Mouse (Mus musculus): ENCODE data around the gene Zfp398. TPM values are rescaled to one million over a fixed set of nuclear protein-coding genes. Genes with fewer than 3 reads are reported as not detected.

Gene Zfp398
- polyA plus RNA-seq (2012; rRNA removed) = 1.6 and 1.7 TPM in 2 replicates

GRCm38 (mm10) chr6:47835482-47835983, at the start of gene Zfp398:
TSS of gene Zfp398 (plus strand) at chr6:47835661.

GRCm38 (mm10) chr6:47813257-47813878, 22.1 kb upstream of the Zfp398 start, which contains the start of gene Pdia4:
TSS of gene Pdia4 (minus strand) at chr6:47813430.

GRCm38 (mm10) chr6:47830104-47831078, 5.1 kb upstream of the Zfp398 start, which contains the start of gene Zfp786:
TSS of gene Zfp786 (minus strand) at chr6:47830867.

GRCm38 (mm10) chr6:47877058-47877457, 41.6 kb downstream of the Zfp398 start, which contains the start of gene Zfp282:
TSS of gene Zfp282 (plus strand) at chr6:47877204.

GRCm38 (mm10) chr6:47920447-47921340, 85.2 kb downstream of the Zfp398 start, which contains the start of gene Zfp212:
TSS of gene Zfp212 (plus strand) at chr6:47920476.

Other genes with a start within 250 kb of the Zfp398 start
- 40.7 and 41.6 TPM in 2 replicates for gene Ezh2, start 240.3 kb upstream of the Zfp398 start, polyA plus RNA-seq (2012; rRNA removed)
- 88.1 and 88.4 TPM in 2 replicates for gene Pdia4, start 22.2 kb upstream of the Zfp398 start, polyA plus RNA-seq (2012; rRNA removed)
- gene Zfp786, start 4.8 kb upstream of the Zfp398 start, polyA plus RNA-seq (2012; rRNA removed) = 0.14 and 0.23 TPM in 2 replicates
- 2.2 and 2.3 TPM in 2 replicates for gene Zfp282, start 41.5 kb downstream of the Zfp398 start, polyA plus RNA-seq (2012; rRNA removed)
- gene Zfp212, start 84.8 kb downstream of the Zfp398 start, polyA plus RNA-seq (2012; rRNA removed) = 4.4 and 5.0 TPM in 2 replicates
- gene Zfp956, start 117.7 kb downstream of the Zfp398 start, polyA plus RNA-seq (2012; rRNA removed) = 4.1 and 5.3 TPM in 2 replicates
- 2.8 and 3.0 TPM in 2 replicates for gene Zfp777, start 213.2 kb downstream of the Zfp398 start, polyA plus RNA-seq (2012; rRNA removed)

Data from liver, embryonic 18 days (tissue).